Mouse (Mus musculus): Measurements from ENCODE around the gene Cdh23. TPM values are rescaled to one million over a fixed set of nuclear protein-coding genes. Genes with fewer than 3 reads are reported as not detected.

The Cdh23 gene
- polyA plus RNA-seq, 1 experiment from 2014 or later = 0.25 TPM

DNA sequence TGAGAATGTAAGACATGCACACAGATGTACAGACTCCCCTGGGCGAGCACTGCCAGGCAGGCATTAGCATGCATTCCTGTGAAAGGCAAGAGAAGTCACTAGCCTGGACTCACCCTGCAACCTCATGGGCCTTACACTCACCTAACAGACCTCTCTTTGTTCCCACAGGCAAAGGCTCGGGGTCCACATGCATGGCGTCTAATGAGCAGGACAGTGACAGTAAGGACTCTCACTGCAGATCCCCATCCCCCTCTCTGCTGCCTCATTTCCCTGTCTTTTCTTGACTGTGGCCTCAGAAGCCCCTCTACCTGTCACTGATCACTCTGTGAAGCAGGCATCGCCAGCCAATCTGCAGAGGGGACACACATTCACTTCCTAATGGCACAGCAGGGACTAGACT, 337.5 kb downstream of the Cdh23 start:
- ATAC-seq (replicated peaks; ENCODE audit: low FRiP score, low read depth) (no peak), DNase-seq (ENCODE audit: low spot score) (no peak)
- Histone ChIP-seq H3K4me3 (replicated peaks; ENCODE audit: low read depth, low read length) (no peak overlapping the region), H3K27ac (no peak overlapping the region), H3K9me3 (replicated peaks; ENCODE audit: low read length) (no peaks in the 10 kb centered on the region), H3K4me1 (replicated peaks; ENCODE audit: insufficient read depth, low read length) (peaks cover 5% of the 10 kb centered on the region; the same call in 1 of the 2 replicates), H3K4me2 (ENCODE audit: low read length) (no peak overlapping the region), H3K9ac (ENCODE audit: low read depth, low read length) (no peak overlapping the region), H3K36me3 (ENCODE audit: insufficient read depth, low read length) (no peaks in the 10 kb centered on the region), H3K27me3 (ENCODE audit: insufficient read depth, low read length) (no peaks in the 10 kb centered on the region)
- WGBS = 56% methylated on average over 4 of the region's 4 CpGs
- TF ChIP-seq CTCF (IDR thresholded peaks at IDR 0.05; ENCODE audit: low read depth) = no peak

DNA sequence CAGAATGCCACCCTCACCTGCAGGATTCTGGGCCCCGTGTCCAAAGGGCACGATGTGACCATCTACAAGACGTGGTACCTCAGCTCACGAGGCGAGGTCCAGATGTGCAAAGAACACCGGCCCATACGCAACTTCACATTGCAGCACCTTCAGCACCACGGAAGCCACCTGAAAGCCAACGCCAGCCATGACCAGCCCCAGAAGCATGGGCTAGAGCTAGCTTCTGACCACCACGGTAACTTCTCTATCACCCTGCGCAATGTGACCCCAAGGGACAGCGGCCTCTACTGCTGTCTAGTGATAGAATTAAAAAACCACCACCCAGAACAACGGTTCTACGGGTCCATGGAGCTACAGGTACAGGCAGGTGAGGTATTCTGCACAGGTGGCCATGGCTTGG, 338.4 kb downstream of the Cdh23 start:
- TF ChIP-seq CTCF (IDR thresholded peaks at IDR 0.05; ENCODE audit: low read depth) = no peak
- Histone ChIP-seq H3K4me1 (replicated peaks; ENCODE audit: insufficient read depth, low read length) (peaks cover 5% of the 10 kb centered on the region; the same call in 1 of the 2 replicates), H3K27me3 (ENCODE audit: insufficient read depth, low read length) (no peaks in the 10 kb centered on the region), H3K4me2 (ENCODE audit: low read length) (no peak overlapping the region), H3K4me3 (replicated peaks; ENCODE audit: low read depth, low read length) (no peak overlapping the region), H3K27ac (no peak overlapping the region), H3K9me3 (replicated peaks; ENCODE audit: low read length) (no peaks in the 10 kb centered on the region), H3K9ac (ENCODE audit: low read depth, low read length) (no peak overlapping the region), H3K36me3 (ENCODE audit: insufficient read depth, low read length) (no peaks in the 10 kb centered on the region)
- 97% methylated on average over 14 of the region's 14 CpGs for WGBS
- ATAC-seq (replicated peaks; ENCODE audit: low FRiP score, low read depth) = no peak
- DNase-seq (ENCODE audit: low spot score) = no peak

GRCm38 (mm10) chr10:60357441-60357840, 338.8 kb downstream of the Cdh23 start:
- H3K27ac ChIP-seq = no peak overlapping the region
- H3K9me3 ChIP-seq (replicated peaks; ENCODE audit: low read length) = no peaks in the 10 kb centered on the region
- no peak overlapping the region for H3K4me2 ChIP-seq (ENCODE audit: low read length)
- no peak overlapping the region for H3K4me3 ChIP-seq (replicated peaks; ENCODE audit: low read depth, low read length)
- H3K4me1 ChIP-seq (replicated peaks; ENCODE audit: insufficient read depth, low read length) = peaks cover 5% of the 10 kb centered on the region; the same call in 1 of the 2 replicates
- H3K27me3 ChIP-seq (ENCODE audit: insufficient read depth, low read length) = no peaks in the 10 kb centered on the region
- no peak overlapping the region for H3K9ac ChIP-seq (ENCODE audit: low read depth, low read length)
- H3K36me3 ChIP-seq (ENCODE audit: insufficient read depth, low read length) = no peaks in the 10 kb centered on the region
- ATAC-seq (replicated peaks; ENCODE audit: low FRiP score, low read depth) (no peak), DNase-seq (ENCODE audit: low spot score) (no peak)
- WGBS = 72% methylated on average over 4 of the region's 4 CpGs
- TF ChIP-seq CTCF (IDR thresholded peaks at IDR 0.05; ENCODE audit: low read depth) = no peak

GRCm38 (mm10) chr10:60354881-60355677, 341.2 kb downstream of the Cdh23 start:
- no peaks in the 10 kb centered on the region for H3K9me3 ChIP-seq (replicated peaks; ENCODE audit: low read length)
- no peaks in the 10 kb centered on the region for H3K36me3 ChIP-seq (ENCODE audit: insufficient read depth, low read length)
- TF ChIP-seq CTCF (IDR thresholded peaks at IDR 0.05; ENCODE audit: low read depth) = no peak
- ATAC-seq (replicated peaks; ENCODE audit: low FRiP score, low read depth) (no peak), DNase-seq (ENCODE audit: low spot score) (peak; percentile 46)
- no peak overlapping the region for H3K4me2 ChIP-seq (ENCODE audit: low read length)
- peaks cover 7% of the 10 kb centered on the region for H3K4me1 ChIP-seq (replicated peaks; ENCODE audit: insufficient read depth, low read length)
- 45% methylated on average over 11 of the region's 11 CpGs for WGBS
- 0 out of 2 replicates have a peak overlapping the region, but pooled peaks have one; percentile 25 for H3K27ac ChIP-seq
- no peaks in the 10 kb centered on the region for H3K27me3 ChIP-seq (ENCODE audit: insufficient read depth, low read length)
- H3K9ac ChIP-seq (ENCODE audit: low read depth, low read length) = no peak overlapping the region
- H3K4me3 ChIP-seq (replicated peaks; ENCODE audit: low read depth, low read length) = no peak overlapping the region

GRCm38 (mm10) chr10:60354003-60354325, 342.3 kb downstream of the Cdh23 start:
- no peak for TF ChIP-seq CTCF (IDR thresholded peaks at IDR 0.05; ENCODE audit: low read depth)
- WGBS = 95% methylated on average over 4 of the region's 4 CpGs
- Histone ChIP-seq H3K4me3 (replicated peaks; ENCODE audit: low read depth, low read length) (no peak overlapping the region), H3K4me1 (replicated peaks; ENCODE audit: insufficient read depth, low read length) (peaks cover 7% of the 10 kb centered on the region), H3K4me2 (ENCODE audit: low read length) (no peak overlapping the region), H3K27me3 (ENCODE audit: insufficient read depth, low read length) (no peaks in the 10 kb centered on the region), H3K9me3 (replicated peaks; ENCODE audit: low read length) (no peaks in the 10 kb centered on the region), H3K27ac (no peak overlapping the region), H3K36me3 (ENCODE audit: insufficient read depth, low read length) (no peaks in the 10 kb centered on the region), H3K9ac (ENCODE audit: low read depth, low read length) (no peak overlapping the region)
- ATAC-seq (replicated peaks; ENCODE audit: low FRiP score, low read depth) (no peak), DNase-seq (ENCODE audit: low spot score) (no peak)

GRCm38 (mm10) chr10:60353241-60354002, 342.9 kb downstream of the Cdh23 start:
- no peak overlapping the region for H3K4me3 ChIP-seq (replicated peaks; ENCODE audit: low read depth, low read length)
- no peaks in the 10 kb centered on the region for H3K9me3 ChIP-seq (replicated peaks; ENCODE audit: low read length)
- no peak overlapping the region for H3K9ac ChIP-seq (ENCODE audit: low read depth, low read length)
- 56% methylated on average over 5 of the region's 5 CpGs for WGBS
- no peak for ATAC-seq (replicated peaks; ENCODE audit: low FRiP score, low read depth)
- no peaks in the 10 kb centered on the region for H3K27me3 ChIP-seq (ENCODE audit: insufficient read depth, low read length)
- H3K4me1 ChIP-seq (replicated peaks; ENCODE audit: insufficient read depth, low read length) = peaks cover 7% of the 10 kb centered on the region
- no peak for DNase-seq (ENCODE audit: low spot score)
- H3K27ac ChIP-seq = no peak overlapping the region
- no peak overlapping the region for H3K4me2 ChIP-seq (ENCODE audit: low read length)
- no peak for TF ChIP-seq CTCF (IDR thresholded peaks at IDR 0.05; ENCODE audit: low read depth)
- no peaks in the 10 kb centered on the region for H3K36me3 ChIP-seq (ENCODE audit: insufficient read depth, low read length)

Data from kidney, postnatal 0 days (tissue).